Mouse (Mus musculus) right cerebral cortex, adult 18-20 months (tissue): ENCODE data around the gene Zfp239.

Source experiments
- DNase-seq: peaks from one replicate; pipeline ENCODE4 v3.0.0; 2022; ENCODE audit warnings: mixed read lengths

Gene Zfp239

DNA sequence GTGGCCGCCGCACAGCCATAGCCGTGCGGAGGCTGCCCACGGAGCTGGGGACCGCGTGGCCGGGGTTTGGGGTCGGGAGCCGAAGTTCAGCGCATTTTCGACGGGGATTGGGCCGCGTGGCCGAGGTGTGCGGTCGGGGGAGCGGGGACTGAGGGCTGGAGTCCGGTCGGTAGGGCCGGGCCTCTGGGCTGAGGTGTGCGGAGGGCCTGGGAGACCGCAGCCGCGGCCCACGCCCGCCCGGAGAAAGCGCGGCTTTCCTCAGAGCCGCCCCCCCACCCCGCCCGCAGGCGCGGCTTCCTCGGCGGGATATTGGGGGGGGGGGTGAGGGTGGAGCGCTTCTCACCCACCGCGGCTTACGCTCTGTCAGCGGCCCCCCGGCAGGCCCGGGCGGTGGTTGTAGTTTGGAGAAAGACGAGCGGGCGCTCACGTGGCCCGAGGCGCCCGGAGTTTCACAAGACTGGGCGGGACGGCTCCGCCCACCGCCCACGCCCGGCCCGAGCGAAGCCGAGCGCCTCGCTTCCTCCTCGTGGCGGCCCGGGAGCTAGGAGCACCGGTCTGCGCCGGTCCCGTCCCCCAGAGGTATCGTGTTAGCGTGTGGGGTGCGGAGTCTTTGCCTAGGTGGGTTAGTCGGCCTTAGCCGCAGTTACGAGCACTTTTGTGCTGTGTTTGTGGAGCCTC is 45.5 kb downstream of the Zfp239 start:
- peak; percentile 67 for DNase-seq

- no peak for DNase-seq
These were observed 46.1 kb downstream of the Zfp239 start for GRCm38 (mm10) chr6:117907979-117908355.

- no peak for DNase-seq
These were observed 46.6 kb downstream of the Zfp239 start for GRCm38 (mm10) chr6:117908424-117908900.

DNA sequence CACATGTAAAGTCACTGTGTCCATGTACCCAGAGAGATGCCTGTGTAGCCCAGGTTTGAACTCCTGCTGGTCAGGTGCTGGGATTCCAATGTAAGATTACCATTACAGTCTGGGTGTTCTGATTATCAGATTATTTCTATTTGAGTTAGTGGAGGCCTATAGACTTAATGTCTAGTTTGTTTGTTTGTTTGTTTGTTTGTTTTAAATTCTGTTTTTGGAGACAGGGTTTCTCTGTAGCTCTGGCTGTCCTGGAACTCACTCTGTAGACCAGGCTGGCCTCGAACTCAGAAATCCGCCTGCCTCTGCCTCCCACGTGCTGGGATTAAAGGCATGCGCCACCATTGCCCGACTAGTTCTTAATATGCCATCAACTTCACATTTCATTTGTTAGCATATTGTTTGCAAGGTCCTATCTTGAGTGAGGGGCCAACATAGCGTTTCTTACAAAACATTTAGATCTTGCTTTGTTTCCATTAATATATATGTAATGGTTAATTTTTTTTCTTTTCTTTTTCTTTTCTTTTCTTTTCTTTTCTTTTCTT is 48.3 kb downstream of the Zfp239 start:
- no peak for DNase-seq

GRCm38 (mm10) chr6:117914541-117914940 is 52.6 kb downstream of the Zfp239 start:
- no peak for DNase-seq

DNA sequence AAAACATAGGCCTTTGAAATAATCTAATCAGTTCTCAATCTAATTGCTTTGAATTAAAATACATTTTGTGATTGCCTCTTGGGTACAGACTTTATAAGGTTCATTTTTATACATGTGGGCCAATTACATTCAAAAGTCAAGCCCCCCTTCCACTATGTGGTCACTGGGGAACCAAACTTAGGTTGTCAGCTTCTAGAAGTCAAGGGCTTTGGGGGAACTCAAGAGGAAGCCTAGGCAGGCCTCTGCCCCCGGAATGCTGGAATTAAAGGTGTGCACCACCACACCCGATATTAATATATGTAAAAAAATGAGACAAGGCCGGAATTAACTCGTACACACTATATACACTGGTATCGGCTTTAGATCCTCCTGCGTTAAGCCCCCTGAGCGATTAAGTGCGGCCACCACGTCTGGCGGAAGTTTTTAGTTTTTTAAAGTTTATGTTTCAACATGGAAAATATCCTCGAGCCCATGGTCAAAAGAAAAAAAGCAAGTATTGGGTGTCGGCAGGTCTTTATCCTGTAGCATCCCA is 54.4 kb downstream of the Zfp239 start:
- no peak for DNase-seq

DNA sequence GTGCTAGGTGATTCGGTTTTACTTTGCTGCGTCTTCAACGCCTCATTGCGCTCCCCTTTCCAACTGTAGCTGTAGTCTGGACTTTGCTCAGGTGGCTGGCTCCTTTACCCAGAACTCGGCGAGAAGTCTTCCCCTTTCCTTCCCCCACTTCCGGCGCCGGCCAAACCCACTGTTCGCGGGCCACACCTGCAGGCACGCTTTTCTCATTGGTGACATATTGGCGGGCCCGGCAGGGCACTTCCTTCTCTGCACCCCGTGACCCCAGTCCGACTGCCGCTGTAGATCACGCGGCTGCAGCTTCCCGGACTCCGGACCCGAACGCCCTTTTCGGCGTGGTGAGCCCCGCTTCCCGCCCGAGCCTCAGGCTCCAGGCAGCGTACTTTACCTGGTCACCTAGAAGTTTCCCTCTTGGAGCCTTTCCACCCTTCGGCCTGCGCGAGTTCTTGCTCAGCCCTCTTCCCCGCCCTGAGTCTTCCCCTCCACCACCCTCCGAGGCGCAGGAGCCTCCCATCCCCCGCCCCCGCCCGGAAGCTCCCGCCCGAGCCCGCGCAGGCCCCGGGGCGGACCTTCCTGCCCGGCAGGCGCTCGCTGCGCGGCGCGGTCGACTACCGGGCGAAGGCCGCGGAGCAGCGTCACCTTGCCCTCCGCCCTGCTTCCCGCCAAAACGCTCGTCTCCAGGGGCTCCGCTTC is 55.0 kb downstream of the Zfp239 start:
- DNase-seq, result peak; percentile 62

DNA sequence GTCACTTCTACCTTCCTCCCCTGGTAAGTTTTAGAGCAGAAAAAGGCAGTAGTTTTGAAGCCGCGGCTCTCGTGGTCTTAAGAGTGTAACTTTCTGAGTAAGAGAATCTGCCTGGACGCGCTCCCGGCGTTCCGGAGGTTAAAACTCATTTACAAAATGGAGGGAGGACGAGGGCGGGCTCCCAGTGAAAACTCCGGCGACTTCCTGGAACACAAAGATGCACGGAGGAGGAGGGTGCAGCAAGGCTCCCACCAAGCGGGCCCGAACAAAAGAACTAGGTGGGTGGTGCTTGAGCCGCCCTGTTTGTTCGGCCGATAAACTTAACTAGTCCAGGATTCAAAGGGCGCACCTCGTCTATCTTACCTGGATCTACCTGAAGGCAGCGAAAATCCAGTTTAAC is 55.7 kb downstream of the Zfp239 start:
- DNase-seq, result peak; percentile 55

DNA sequence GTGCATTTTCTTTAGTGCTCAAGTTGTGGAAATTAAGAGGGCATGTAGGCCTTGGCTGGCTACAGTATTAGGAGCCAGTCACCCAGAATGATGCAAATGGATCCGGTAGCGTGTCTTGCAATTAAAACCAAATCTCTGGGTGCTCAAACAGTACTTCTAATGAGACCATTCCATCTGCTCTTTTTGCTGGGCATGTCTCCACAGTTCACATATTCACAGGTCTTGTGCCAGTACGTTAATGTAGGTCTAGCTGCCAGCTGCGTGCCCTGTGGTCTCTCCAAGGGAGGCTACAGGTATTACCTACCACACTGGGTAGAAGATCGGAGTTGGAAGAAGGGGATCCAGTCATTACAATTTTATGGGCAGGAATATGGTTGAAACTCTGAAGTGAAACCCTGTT is 56.1 kb downstream of the Zfp239 start:
- no peak for DNase-seq

DNA sequence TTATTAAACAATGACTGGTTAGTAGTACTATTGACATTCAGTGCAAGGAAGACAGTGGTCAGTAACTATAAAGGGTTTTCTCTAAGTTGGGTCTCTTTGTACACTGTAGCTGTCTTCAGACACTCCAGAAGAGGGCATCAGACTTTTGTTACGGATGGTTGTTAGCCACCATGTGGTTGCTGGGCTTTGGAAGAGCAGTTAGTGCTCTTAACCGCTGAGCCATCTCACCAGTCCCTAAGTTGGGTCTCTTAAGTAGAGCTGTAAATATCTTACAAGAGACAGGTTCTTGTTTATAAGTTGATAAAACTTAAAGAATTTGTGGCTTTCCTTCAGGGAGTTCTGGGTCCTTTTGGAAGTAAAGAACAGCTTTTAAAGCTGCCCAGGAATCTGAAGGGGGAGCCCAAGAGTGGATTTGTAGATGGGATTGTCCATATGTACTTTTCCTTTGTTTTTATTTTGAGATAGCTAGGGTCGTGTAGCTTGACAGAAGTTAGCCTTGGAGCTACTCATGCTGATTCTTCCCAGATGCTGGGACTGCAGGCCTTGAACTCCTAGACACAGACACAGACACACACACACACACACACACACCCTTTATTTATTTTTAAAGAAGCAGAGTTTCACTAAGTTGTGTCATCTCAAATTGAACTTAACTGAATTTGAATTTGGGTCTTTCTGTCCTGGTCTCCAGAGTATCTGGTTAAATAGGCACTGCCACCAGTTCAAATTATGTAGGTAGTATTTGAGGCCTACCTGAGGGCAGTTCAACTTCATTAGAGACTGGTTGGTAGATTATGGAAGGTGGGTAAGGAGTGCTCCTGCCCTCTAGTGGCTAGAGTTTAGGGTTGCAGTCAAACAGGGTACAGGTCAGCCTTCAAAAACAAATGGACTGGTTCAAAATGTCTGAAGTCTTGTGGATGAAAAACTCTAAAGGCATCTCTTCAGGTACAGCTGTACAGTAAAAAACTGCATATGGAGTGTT is 59.0 kb downstream of the Zfp239 start:
- DNase-seq, result no peak

- DNase-seq, result no peak
These were observed 60.1 kb downstream of the Zfp239 start for GRCm38 (mm10) chr6:117922041-117922440.
